Comparison of ENCODE assay signal across 9 mouse cellular contexts in genomic region chr13:102593405-102594200, GRCm38 (mm10).
DNase-seq lines count a peak whose midpoint lies in the region; ATAC-seq and TF ChIP-seq lines count a peak whose summit lies in the region.
"Had no signal": no experiment of that assay in that cellular context is flagged by ENCODE, and none has a peak within 500 bp of the region (broad histone marks: within the 10 kb centered on the region; RNA-seq: fewer than 3 reads in every experiment).

No protein-coding gene starts in this region.

- no peak overlapping the region for H3K4me3 ChIP-seq in heart, embryonic 15.5 days
- no peak overlapping the region for H3K4me3 ChIP-seq in stomach, embryonic 15.5 days (replicated peaks)
- H3K4me3 ChIP-seq in intestine, postnatal 0 days (ENCODE audit: low read depth, low read length) = no peak overlapping the region

- peaks cover 34% of the 10 kb centered on the region for H3K4me1 ChIP-seq in heart, embryonic 15.5 days (replicated peaks)
- H3K4me1 ChIP-seq in stomach, embryonic 15.5 days = peaks cover 31% of the 10 kb centered on the region
- no peaks in the 10 kb centered on the region for H3K4me1 ChIP-seq in intestine, postnatal 0 days (replicated peaks; ENCODE audit: control insufficient read depth, insufficient read depth, low read length)

- DNase-seq in cerebellum, adult 9-11 months = peak; percentile 25
- peak; percentile 94 for DNase-seq in adipocyte (ENCODE audit: low spot score)
- DNase-seq in left cerebral cortex, postnatal 36 days (ENCODE audit: low spot score in 2 of 2) = peak; percentile 40 to 52

- no peak overlapping the region for H3K9ac ChIP-seq in heart, embryonic 15.5 days
- no peak overlapping the region for H3K9ac ChIP-seq in stomach, embryonic 15.5 days
- H3K9ac ChIP-seq in intestine, postnatal 0 days (ENCODE audit: low read depth, low read length) = no peak overlapping the region

- H3K27ac ChIP-seq in heart, embryonic 15.5 days = peak overlapping the region; percentile 46
- H3K27ac ChIP-seq in stomach, embryonic 15.5 days = peak overlapping the region; percentile 54; the same call in 1 of the 2 replicates
- no peak overlapping the region for H3K27ac ChIP-seq in intestine, postnatal 0 days (ENCODE audit: low read depth, low read length)
- H3K27ac ChIP-seq: macrophage had no signal

- no peak overlapping the region for H3K4me2 ChIP-seq in heart, embryonic 15.5 days
- H3K4me2 ChIP-seq in stomach, embryonic 15.5 days = no peak overlapping the region
- no peak overlapping the region for H3K4me2 ChIP-seq in intestine, postnatal 0 days (replicated peaks; ENCODE audit: low read depth)

- H3K36me3 ChIP-seq in heart, embryonic 15.5 days = no peaks in the 10 kb centered on the region
- H3K36me3 ChIP-seq in stomach, embryonic 15.5 days = no peaks in the 10 kb centered on the region
- H3K36me3 ChIP-seq in intestine, postnatal 0 days (ENCODE audit: control insufficient read depth, insufficient read depth) = no peaks in the 10 kb centered on the region

- H3K9me3 ChIP-seq in heart, embryonic 15.5 days (replicated peaks) = no peaks in the 10 kb centered on the region
- no peaks in the 10 kb centered on the region for H3K9me3 ChIP-seq in stomach, embryonic 15.5 days
- no peaks in the 10 kb centered on the region for H3K9me3 ChIP-seq in intestine, postnatal 0 days (ENCODE audit: control insufficient read depth)

- intact Hi-C loops in left cerebral cortex, postnatal 36 days (cut with DNase I) = no loop called here

- TF ChIP-seq CTCF in intestine, postnatal 0 days (IDR thresholded peaks at IDR 0.05; ENCODE audit: low read depth) = no peak

- WGBS in heart, embryonic 15.5 days = 72% methylated on average over 12 of the region's 12 CpGs
- WGBS in stomach, embryonic 15.5 days = 78% methylated on average over 12 of the region's 12 CpGs
- WGBS in intestine, postnatal 0 days = 82% methylated on average over 12 of the region's 12 CpGs

- H3K27me3 ChIP-seq in heart, embryonic 15.5 days = no peaks in the 10 kb centered on the region
- no peaks in the 10 kb centered on the region for H3K27me3 ChIP-seq in stomach, embryonic 15.5 days (replicated peaks)
- no peaks in the 10 kb centered on the region for H3K27me3 ChIP-seq in intestine, postnatal 0 days (replicated peaks; ENCODE audit: control insufficient read depth, insufficient read depth, low read length)

- ATAC-seq in cerebellum, adult (ENCODE audit: insufficient number of reproducible peaks, low FRiP score, low TSS enrichment) = no peak
- no peak for ATAC-seq in heart, embryonic 15.5 days (replicated peaks; ENCODE audit: insufficient number of reproducible peaks, insufficient read depth, low FRiP score, low read depth)
- ATAC-seq in stomach, embryonic 15.5 days (ENCODE audit: insufficient read depth, low FRiP score, low read depth) = no peak
- no peak for ATAC-seq in intestine, postnatal 0 days
- ATAC-seq in granulocyte monocyte progenitor cell, adult 5-6 weeks (replicated peaks; ENCODE audit: poor library complexity, severe bottlenecking) = no peak

Comparison
In these comparisons a context has a peak if more than half of its experiments do, and no peak if none do; other contexts are left out.
1. DNase-seq: peak in every context shown above with its lines; median percentile 94 in adipocyte; 46 in left cerebral cortex, postnatal 36 days; 25 in cerebellum, adult 9-11 months.